Comparison of ENCODE assay signal across 33 mouse cellular contexts in genomic region chr1:182550761-182551160, GRCm38 (mm10). TPM values are rescaled to one million over a fixed set of nuclear protein-coding genes. Genes with fewer than 3 reads are reported as not detected.
"Had no signal": no experiment of that assay in that cellular context is flagged by ENCODE, and none has a peak within 500 bp of the region (broad histone marks: within the 10 kb centered on the region; RNA-seq: fewer than 3 reads in every experiment).

No protein-coding gene starts in this region.

- H3K36me3 ChIP-seq: heart, embryonic 13.5 days; heart, embryonic 15.5 days; hindbrain, embryonic 10.5 days; hindbrain, embryonic 12.5 days; intestine, embryonic 15.5 days; limb, embryonic 13.5 days; limb, embryonic 15.5 days; liver, embryonic 12.5 days had no signal

- H3K4me2 ChIP-seq: heart, embryonic 11.5 days; heart, embryonic 13.5 days; heart, embryonic 15.5 days; hindbrain, embryonic 12.5 days; hindbrain, embryonic 14.5 days; intestine, embryonic 15.5 days; limb, embryonic 13.5 days; limb, embryonic 15.5 days; liver, embryonic 12.5 days had no signal

- H3K9ac ChIP-seq: heart, embryonic 13.5 days; heart, embryonic 15.5 days; hindbrain, embryonic 12.5 days; hindbrain, embryonic 14.5 days; intestine, embryonic 15.5 days; limb, embryonic 13.5 days; limb, embryonic 15.5 days; liver, embryonic 12.5 days; liver, embryonic 14.5 days had no signal

- H3K27me3 ChIP-seq: heart, embryonic 13.5 days; heart, embryonic 15.5 days; hindbrain, embryonic 12.5 days; intestine, embryonic 15.5 days; limb, embryonic 13.5 days; limb, embryonic 15.5 days; liver, embryonic 12.5 days had no signal

- DNase-seq: gastrocnemius, postnatal 36 days; heart, adult 2 months; heart, postnatal 14 days; heart, postnatal 36 days; kidney, adult 18-20 months; kidney, adult 8-10 months; kidney, postnatal 10 days; kidney, postnatal 25 days; kidney, postnatal 4 days had no signal

- H3K27ac ChIP-seq: heart, adult 2 months; heart, embryonic 13.5 days; heart, embryonic 15.5 days; hindbrain, embryonic 10.5 days; hindbrain, embryonic 12.5 days; hindbrain, embryonic 14.5 days; intestine, embryonic 15.5 days; layer of hippocampus, adult 2 months; left cerebral cortex, adult 2 months; limb, embryonic 13.5 days; limb, embryonic 15.5 days; liver, embryonic 12.5 days; liver, embryonic 14.5 days had no signal

- H3K9me3 ChIP-seq: heart, embryonic 15.5 days; hindbrain, embryonic 12.5 days; intestine, embryonic 15.5 days; limb, embryonic 15.5 days had no signal

- H3K4me1 ChIP-seq: heart, embryonic 15.5 days; hindbrain, embryonic 12.5 days; intestine, embryonic 15.5 days; limb, embryonic 13.5 days; limb, embryonic 15.5 days had no signal

- ATAC-seq: hindbrain, embryonic 16.5 days; inflammation-experienced regulatory T-cells, adult 6 months; intestine, embryonic 15.5 days; intestine, postnatal 0 days; liver, embryonic 12.5 days had no signal

- H3K4me3 ChIP-seq: heart, adult 2 months; heart, embryonic 13.5 days; heart, embryonic 15.5 days; hindbrain, embryonic 10.5 days; hindbrain, embryonic 12.5 days; intestine, embryonic 15.5 days; layer of hippocampus, adult 2 months; left cerebral cortex, adult 2 months; limb, embryonic 13.5 days; limb, embryonic 15.5 days; liver, embryonic 12.5 days had no signal

RNA-seq across cellular contexts. Expression of gene Capn8, which starts 14.0 kb away (rescaled TPM):
- total RNA-seq: gastrocnemius, postnatal 36 days; granulocyte monocyte progenitor cell, adult 5-6 weeks; heart, adult 2 months; heart, postnatal 14 days; heart, postnatal 36 days; layer of hippocampus, adult 2 months; layer of hippocampus, postnatal 10 days; layer of hippocampus, postnatal 25 days; left cerebral cortex, adult 2 months; left cerebral cortex, postnatal 36 days had no signal
- polyA plus RNA-seq: heart, adult 2 months; heart, embryonic 11.5 days; heart, embryonic 13.5 days; heart, embryonic 15.5 days; heart, postnatal 0 days; hindbrain, embryonic 12.5 days; hindbrain, embryonic 14.5 days; inflammation-experienced regulatory T-cells, adult 6 months; kidney, embryonic 14.5 days; kidney, embryonic 16.5 days; limb, embryonic 11.5 days; limb, embryonic 13.5 days; limb, embryonic 15.5 days; liver, embryonic 12.5 days had no signal
